Mouse (Mus musculus) spleen, adult 2 months (tissue): ENCODE measurements around the gene Zfp811.

Experiments used
- CTCF ChIP-seq: fragments of 200-500 bp; IDR thresholded peaks from 2 replicates; pipeline ENCODE4 v1.5.1; 2011; ENCODE audit warnings: mild to moderate bottlenecking, inconsistent platforms; ENCODE audit not compliant: insufficient read depth, insufficient read length, insufficient replicate concordance; ENCODE audit errors: extremely low read depth
- POLR2A ChIP-seq: fragments of 200-500 bp; IDR thresholded peaks from 2 replicates; pipeline ENCODE4 v1.6.1; 2011; ENCODE audit warnings: low read depth, low read length, inconsistent platforms

GRCm38 (mm10) chr17:32757331-32757730, 52.4 kb downstream of the Zfp811 start:
- TF ChIP-seq CTCF (no peak), POLR2A (no peak)
